Mouse (Mus musculus) C2C12 (cell line): ENCODE measurements at regions not wholly inside any gene's neighbourhood (a gene's known extent, or its start where the extent isn't known, plus 50 kb on each side); places are given as distances from the start of the nearest gene placed in this dataset.

ENCODE experiments used
- H3K27me3 ChIP-seq: one replicate; pipeline ENCODE4 v1.6.1; 2011; ENCODE audit not compliant: control insufficient read depth, insufficient read depth, insufficient read length
- H3K36me3 ChIP-seq: one replicate; pipeline ENCODE4 v1.6.1; 2011; ENCODE audit not compliant: control insufficient read depth, insufficient read depth
- H3K4me3 ChIP-seq: one replicate; pipeline ENCODE4 v1.5.1; 2011; ENCODE audit warnings: mild to moderate bottlenecking, control low read depth; ENCODE audit not compliant: poor library complexity, insufficient read depth, severe bottlenecking
- H3K79me2 ChIP-seq: one replicate; pipeline ENCODE4 v1.6.1; 2011; ENCODE audit not compliant: control insufficient read depth, insufficient read depth
- H3K79me3 ChIP-seq: one replicate; pipeline ENCODE4 v1.6.1; 2011; ENCODE audit warnings: low read depth, control low read depth
- H3ac ChIP-seq: one replicate; pipeline ENCODE3; 2011; ENCODE audit warnings: low read depth; ENCODE audit not compliant: control insufficient read depth, insufficient read length
- CEBPB ChIP-seq: IDR thresholded peaks from one replicate; pipeline ENCODE4 v1.6.1; 2011; ENCODE audit warnings: low read depth, mild to moderate bottlenecking, control low read depth, moderate library complexity
- CTCF ChIP-seq: IDR thresholded peaks from one replicate; pipeline ENCODE4 v1.5.1; 2011; ENCODE audit not compliant: control insufficient read depth, insufficient read depth, insufficient read length
- FOSL1 ChIP-seq: IDR thresholded peaks from one replicate; pipeline ENCODE4 v1.8.0; 2011; ENCODE audit warnings: mild to moderate bottlenecking, low read length; ENCODE audit not compliant: poor library complexity, insufficient read depth, severe bottlenecking
- MAX ChIP-seq: IDR thresholded peaks from one replicate; pipeline ENCODE4 v1.6.1; 2011; ENCODE audit warnings: mild to moderate bottlenecking, control low read depth
- MYOD1 ChIP-seq: IDR thresholded peaks from one replicate; pipeline ENCODE4 v1.6.1; 2011; ENCODE audit warnings: low read depth; ENCODE audit not compliant: control insufficient read depth, insufficient read length
- MYOG ChIP-seq: IDR thresholded peaks from one replicate; pipeline ENCODE4 v1.6.1; 2011; ENCODE audit not compliant: control insufficient read depth, insufficient read length; ENCODE audit errors: extremely low read depth
- USF1 ChIP-seq: IDR thresholded peaks from one replicate; pipeline ENCODE4 v1.6.1; 2011; ENCODE audit warnings: low read depth, mild to moderate bottlenecking, control low read depth, moderate library complexity

DNA sequence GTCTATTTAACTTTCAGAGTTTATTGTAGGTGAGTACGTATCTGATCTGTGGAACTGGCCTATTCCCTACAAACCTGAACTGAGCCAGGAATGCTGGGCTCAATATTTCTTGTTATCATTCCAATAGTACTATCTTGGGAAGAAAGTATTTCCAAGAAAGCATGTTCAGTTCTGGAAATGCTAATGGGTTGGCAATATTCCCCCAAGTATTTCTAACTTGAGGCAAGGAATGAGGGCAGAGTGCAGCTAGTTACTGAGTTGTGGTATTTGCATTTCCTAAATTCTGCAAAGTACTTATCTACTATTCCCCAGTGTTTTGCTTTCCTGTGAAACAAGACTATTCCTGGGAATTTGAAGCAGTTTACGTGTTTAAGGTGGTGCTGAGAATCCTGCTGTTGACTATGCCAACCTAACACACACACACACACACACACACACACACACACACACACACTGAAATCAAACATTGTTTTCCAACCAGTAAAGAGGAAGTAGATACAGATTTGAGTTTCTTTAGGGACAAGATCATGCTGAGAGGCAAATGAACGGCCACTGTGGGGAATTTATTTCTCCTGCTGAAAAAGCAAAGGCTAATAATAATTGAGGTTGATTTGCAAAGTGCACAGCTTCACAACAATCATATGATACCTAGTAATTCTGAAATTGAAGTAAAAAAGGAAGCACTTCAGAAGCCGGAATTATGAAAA lies 1248.4 kb upstream of the Zeb2 start:
- no peak overlapping the region for H3ac ChIP-seq
- H3K27me3 ChIP-seq: no peaks in the 10 kb centered on the region
- H3K4me3 ChIP-seq: no peak overlapping the region
- no peaks in the 10 kb centered on the region for H3K79me3 ChIP-seq
- no peaks in the 10 kb centered on the region for H3K79me2 ChIP-seq
- H3K36me3 ChIP-seq: no peaks in the 10 kb centered on the region
- TF ChIP-seq USF1: no peak
- no peak for TF ChIP-seq MYOG
- TF ChIP-seq MYOD1: no peak
- no peak for TF ChIP-seq FOSL1

GRCm38 (mm10) chr2:46360049-46360712 lies 1243.0 kb upstream of the Zeb2 start:
- no peaks in the 10 kb centered on the region for H3K79me3 ChIP-seq
- no peaks in the 10 kb centered on the region for H3K79me2 ChIP-seq
- H3ac ChIP-seq: no peak overlapping the region
- H3K27me3 ChIP-seq: no peaks in the 10 kb centered on the region
- no peak overlapping the region for H3K4me3 ChIP-seq
- H3K36me3 ChIP-seq: no peaks in the 10 kb centered on the region
- TF ChIP-seq MYOG (no peak), FOSL1 (no peak), MAX (no peak), MYOD1 (no peak), USF1 (no peak), CEBPB (no peak), CTCF (no peak)

GRCm38 (mm10) chr2:46358225-46358624 lies 1241.0 kb upstream of the Zeb2 start:
- H3K79me2 ChIP-seq: no peaks in the 10 kb centered on the region
- H3ac ChIP-seq: no peak overlapping the region
- TF ChIP-seq MAX (no peak), FOSL1 (no peak), CTCF (no peak), CEBPB (no peak), MYOG (no peak), MYOD1 (no peak), USF1 (no peak)
- H3K4me3 ChIP-seq: no peak overlapping the region
- H3K36me3 ChIP-seq: no peaks in the 10 kb centered on the region
- H3K27me3 ChIP-seq: no peaks in the 10 kb centered on the region
- no peaks in the 10 kb centered on the region for H3K79me3 ChIP-seq

GRCm38 (mm10) chr2:46356651-46357050 lies 1239.5 kb upstream of the Zeb2 start:
- no peaks in the 10 kb centered on the region for H3K27me3 ChIP-seq
- H3K4me3 ChIP-seq: no peak overlapping the region
- no peaks in the 10 kb centered on the region for H3K36me3 ChIP-seq
- H3K79me2 ChIP-seq: no peaks in the 10 kb centered on the region
- H3K79me3 ChIP-seq: no peaks in the 10 kb centered on the region
- TF ChIP-seq MYOG (no peak), USF1 (no peak), CTCF (no peak), CEBPB (no peak), FOSL1 (no peak), MYOD1 (no peak), MAX (no peak)
- no peak overlapping the region for H3ac ChIP-seq

DNA sequence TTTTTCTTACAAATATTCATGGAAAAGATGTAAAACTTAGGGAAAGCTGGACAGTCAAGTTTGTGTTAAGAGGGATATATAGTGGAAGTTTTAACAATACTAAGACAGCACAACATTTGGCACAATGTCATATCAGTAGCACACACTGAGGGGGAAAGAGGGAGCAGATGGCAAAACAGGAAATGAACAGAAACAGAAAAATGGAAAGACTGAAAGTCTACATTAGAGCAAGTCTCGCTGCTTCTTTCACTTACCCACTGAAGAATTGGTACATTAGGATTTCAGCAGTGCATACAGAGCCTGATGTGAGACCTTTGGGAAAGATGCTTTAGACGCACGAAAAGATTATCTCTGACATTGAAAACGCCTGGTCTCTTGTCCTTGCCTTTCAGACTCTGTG lies 1223.5 kb upstream of the Zeb2 start:
- H3K36me3 ChIP-seq: no peaks in the 10 kb centered on the region
- H3K27me3 ChIP-seq: no peaks in the 10 kb centered on the region
- TF ChIP-seq USF1 (no peak), CEBPB (no peak), CTCF (no peak), MYOD1 (no peak), MYOG (no peak), MAX (no peak), FOSL1 (no peak)
- H3K79me3 ChIP-seq: no peaks in the 10 kb centered on the region
- no peaks in the 10 kb centered on the region for H3K79me2 ChIP-seq
- no peak overlapping the region for H3ac ChIP-seq
- no peak overlapping the region for H3K4me3 ChIP-seq

DNA sequence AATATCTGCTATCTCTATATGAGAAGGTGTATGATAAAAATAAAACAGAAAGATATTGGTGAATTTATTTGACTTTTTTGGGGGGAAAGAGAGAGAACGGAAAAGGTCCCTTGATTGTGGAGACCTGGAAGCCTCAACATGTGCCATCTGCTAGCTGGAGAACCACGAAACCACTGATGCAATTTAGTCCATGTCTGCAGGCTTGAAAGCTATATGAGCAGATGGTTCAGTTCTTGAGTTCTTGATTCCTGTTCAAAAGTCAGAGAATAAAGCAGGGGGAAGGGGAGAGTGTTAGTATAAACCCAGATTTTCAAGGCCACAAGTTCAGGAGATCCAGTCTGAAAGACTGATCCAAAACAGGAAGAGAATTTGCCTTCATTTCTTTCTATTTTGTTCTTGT lies 1199.5 kb upstream of the Zeb2 start:
- TF ChIP-seq MYOD1: no peak
- TF ChIP-seq USF1: no peak
- TF ChIP-seq CEBPB: no peak
- no peak for TF ChIP-seq MAX
- TF ChIP-seq CTCF: no peak
- TF ChIP-seq MYOG: no peak
- no peak for TF ChIP-seq FOSL1

More for the DNA sequence above, 1199.5 kb upstream of the Zeb2 start:
- Histone ChIP-seq H3K27me3 (no peaks in the 10 kb centered on the region), H3ac (no peak overlapping the region), H3K79me2 (no peaks in the 10 kb centered on the region), H3K4me3 (no peak overlapping the region), H3K79me3 (no peaks in the 10 kb centered on the region), H3K36me3 (no peaks in the 10 kb centered on the region)
